Comparison of ENCODE assay signal across 9 mouse cellular contexts in genomic region chr9:119890692-119891091, GRCm38 (mm10). TPM values are rescaled to one million over a fixed set of nuclear protein-coding genes. Genes with fewer than 3 reads are reported as not detected.
DNase-seq lines count a peak whose midpoint lies in the region; ATAC-seq and TF ChIP-seq lines count a peak whose summit lies in the region.
"Had no signal": no experiment of that assay in that cellular context is flagged by ENCODE, and none has a peak within 500 bp of the region (broad histone marks: within the 10 kb centered on the region; RNA-seq: fewer than 3 reads in every experiment).

No protein-coding gene starts in this region.

- H3K27ac ChIP-seq in heart, adult 2 months, result no peak overlapping the region
- H3K27ac ChIP-seq in heart, embryonic 10.5 days, result no peak overlapping the region
- no peak overlapping the region for H3K27ac ChIP-seq in midbrain, embryonic 14.5 days (replicated peaks; ENCODE audit: low read depth, low read length)
- H3K27ac ChIP-seq in midbrain, embryonic 16.5 days (ENCODE audit: low read length), result no peak overlapping the region
- no peak overlapping the region for H3K27ac ChIP-seq in cortical plate, adult 2 months (ENCODE audit: insufficient read depth, low read length)
- H3K27ac ChIP-seq: midbrain, embryonic 12.5 days had no signal

- H3K27me3 ChIP-seq in heart, adult 2 months (ENCODE audit: control insufficient read depth, insufficient read depth, low read length), result no peaks in the 10 kb centered on the region
- no peaks in the 10 kb centered on the region for H3K27me3 ChIP-seq in heart, embryonic 10.5 days (ENCODE audit: insufficient read depth, poor library complexity, severe bottlenecking)
- H3K27me3 ChIP-seq in midbrain, embryonic 14.5 days (ENCODE audit: control insufficient read depth, insufficient read depth, low read length), result no peaks in the 10 kb centered on the region
- no peaks in the 10 kb centered on the region; the same call in 1 of the 2 replicates for H3K27me3 ChIP-seq in midbrain, embryonic 16.5 days (ENCODE audit: control insufficient read depth, insufficient read depth, low read depth, low read length)

- WGBS in heart, adult 2 months, result 56% methylated on average over 2 of the region's 2 CpGs
- 51% methylated on average over 2 of the region's 2 CpGs for WGBS in heart, embryonic 10.5 days
- WGBS in midbrain, embryonic 14.5 days, result 47% methylated on average over 2 of the region's 2 CpGs
- WGBS in midbrain, embryonic 16.5 days, result 37% methylated on average over 2 of the region's 2 CpGs

- intact Hi-C loops in heart, adult 2 months (cut with DNase I), result loop anchor here (10.0 kb wide), 2 partner anchors 246 to 426 kb away; no protein-coding TSS in a partner anchor

- H3K9me3 ChIP-seq in heart, embryonic 10.5 days, result no peaks in the 10 kb centered on the region
- H3K9me3 ChIP-seq in midbrain, embryonic 14.5 days (ENCODE audit: control insufficient read depth, low read length), result no peaks in the 10 kb centered on the region
- no peaks in the 10 kb centered on the region for H3K9me3 ChIP-seq in midbrain, embryonic 16.5 days (replicated peaks; ENCODE audit: control insufficient read depth, low read length, poor library complexity, severe bottlenecking)

- no peak overlapping the region for H3K9ac ChIP-seq in heart, adult 2 months (ENCODE audit: low read depth, low read length)
- H3K9ac ChIP-seq in midbrain, embryonic 14.5 days (replicated peaks; ENCODE audit: low read length), result no peak overlapping the region
- H3K9ac ChIP-seq in midbrain, embryonic 16.5 days (ENCODE audit: low read depth, low read length), result no peak overlapping the region
- H3K9ac ChIP-seq: midbrain, embryonic 12.5 days had no signal

- no peak for DNase-seq in heart, adult 2 months
- DNase-seq in heart, embryonic 10.5 days (ENCODE audit: low spot score), result no peak
- peak; percentile 78 for DNase-seq in midbrain, embryonic 14.5 days
- peak; percentile 32 for DNase-seq in lung, postnatal 14 days
- no peak for DNase-seq in gastrocnemius, postnatal 4 days (ENCODE audit: low spot score in 2 of 2)
- no peak for DNase-seq in urinary bladder, adult 2 months (ENCODE audit: low spot score)

- peaks cover 2% of the 10 kb centered on the region for H3K4me1 ChIP-seq in heart, adult 2 months (ENCODE audit: control insufficient read depth, insufficient read depth, low read length)
- peaks cover 11% of the 10 kb centered on the region for H3K4me1 ChIP-seq in heart, embryonic 10.5 days
- peaks cover 8% of the 10 kb centered on the region for H3K4me1 ChIP-seq in midbrain, embryonic 14.5 days (ENCODE audit: control insufficient read depth, insufficient read depth, low read length)
- H3K4me1 ChIP-seq in midbrain, embryonic 16.5 days (ENCODE audit: control insufficient read depth, insufficient read depth, low read length), result peaks cover 14% of the 10 kb centered on the region
- H3K4me1 ChIP-seq in cortical plate, adult 2 months (ENCODE audit: control insufficient read depth, insufficient read depth, low read length), result peaks cover 3% of the 10 kb centered on the region; the same call in 1 of the 2 replicates

- H3K79me2 ChIP-seq in heart, adult 2 months (replicated peaks; ENCODE audit: control insufficient read depth, insufficient read depth, low read length), result 0 out of 2 replicates have a peak, but pooled peaks cover 2% of the 10 kb centered on the region

- ATAC-seq in midbrain, embryonic 14.5 days (ENCODE audit: low FRiP score, low TSS enrichment), result no peak
- no peak for ATAC-seq in midbrain, embryonic 16.5 days

- no peak for TF ChIP-seq POLR2A in heart, adult 2 months (IDR thresholded peaks at IDR 0.05; ENCODE audit: insufficient read depth, low read depth, low read length)
- no peak for TF ChIP-seq POLR2A in cortical plate, adult 2 months (IDR thresholded peaks at IDR 0.05; ENCODE audit: extremely low read depth, insufficient read depth, low read length)

- TF ChIP-seq EP300 in heart, adult 2 months (IDR thresholded peaks at IDR 0.05; ENCODE audit: insufficient read depth, low read depth, low read length), result no peak

- peak; percentile 82 for TF ChIP-seq CTCF in heart, adult 2 months (IDR thresholded peaks at IDR 0.05)
- peak; percentile 76 for TF ChIP-seq CTCF in cortical plate, adult 2 months (IDR thresholded peaks at IDR 0.05; ENCODE audit: extremely low read depth, insufficient read depth, low read length)

- no peak overlapping the region for H3K4me3 ChIP-seq in heart, adult 2 months
- H3K4me3 ChIP-seq in heart, embryonic 10.5 days, result no peak overlapping the region
- no peak overlapping the region for H3K4me3 ChIP-seq in midbrain, embryonic 14.5 days (replicated peaks; ENCODE audit: low read depth, low read length)
- no peak overlapping the region for H3K4me3 ChIP-seq in midbrain, embryonic 16.5 days (ENCODE audit: low read depth, low read length)
- H3K4me3 ChIP-seq in cortical plate, adult 2 months (ENCODE audit: insufficient read depth, low read length), result no peak overlapping the region
- H3K4me3 ChIP-seq: midbrain, embryonic 12.5 days had no signal

- no peaks in the 10 kb centered on the region for H3K36me3 ChIP-seq in heart, adult 2 months (ENCODE audit: control insufficient read depth, insufficient read depth, low read length)
- H3K36me3 ChIP-seq in heart, embryonic 10.5 days, result no peaks in the 10 kb centered on the region
- H3K36me3 ChIP-seq in midbrain, embryonic 14.5 days (ENCODE audit: control insufficient read depth, insufficient read depth, low read length), result no peaks in the 10 kb centered on the region
- H3K36me3 ChIP-seq in midbrain, embryonic 16.5 days (ENCODE audit: control insufficient read depth, insufficient read depth, low read length), result no peaks in the 10 kb centered on the region
- H3K36me3 ChIP-seq: midbrain, embryonic 12.5 days had no signal

- H3K4me2 ChIP-seq in midbrain, embryonic 14.5 days (ENCODE audit: low read length), result no peak overlapping the region
- no peak overlapping the region for H3K4me2 ChIP-seq in midbrain, embryonic 16.5 days (ENCODE audit: low read length)
- H3K4me2 ChIP-seq: midbrain, embryonic 12.5 days had no signal

RNA-seq across cellular contexts. Expression of gene Wdr48, which starts 4.0 kb away (rescaled TPM):
- total RNA-seq in heart, adult 2 months (2021), result 10 to 100 TPM; 20.7 to 21.6 TPM
- 22.9 and 39.5 TPM in 2 replicates for polyA plus RNA-seq in heart, adult 2 months (2012; rRNA removed)
- 49.8 and 53.2 TPM in 2 replicates for polyA plus RNA-seq in heart, embryonic 10.5 days (2016; fragmentation: Nextera tagmentation; extraction: Ambion mirVana)
- 65.5 and 75.6 TPM in 2 replicates for polyA plus RNA-seq in midbrain, embryonic 14.5 days (2014; fragmentation: Nextera tagmentation; extraction: Ambion mirVana)
- 68.2 and 73.7 TPM in 2 replicates for polyA plus RNA-seq in midbrain, embryonic 16.5 days (2015; fragmentation: Nextera tagmentation; extraction: Ambion mirVana)
- polyA plus RNA-seq in cortical plate, adult 2 months (2012; rRNA removed), result 68.8 and 76.2 TPM in 2 replicates
- total RNA-seq in gastrocnemius, postnatal 4 days (2021), result 10 to 100 TPM; 28.4 to 30.0 TPM
- 42.2 and 42.5 TPM in 2 replicates for polyA plus RNA-seq in urinary bladder, adult 2 months (2012; rRNA removed)

RNA-seq across cellular contexts. Expression of gene Gorasp1, which starts 46.7 kb away (rescaled TPM):
- 10 to 100 TPM; 32.2 to 35.9 TPM for total RNA-seq in heart, adult 2 months (2021)
- polyA plus RNA-seq in heart, adult 2 months (2012; rRNA removed), result 16.8 and 25.0 TPM in 2 replicates
- 26.5 and 26.8 TPM in 2 replicates for polyA plus RNA-seq in heart, embryonic 10.5 days (2016; fragmentation: Nextera tagmentation; extraction: Ambion mirVana)
- polyA plus RNA-seq in midbrain, embryonic 14.5 days (2014; fragmentation: Nextera tagmentation; extraction: Ambion mirVana), result 25.2 and 31.7 TPM in 2 replicates
- 27.3 and 29.2 TPM in 2 replicates for polyA plus RNA-seq in midbrain, embryonic 16.5 days (2015; fragmentation: Nextera tagmentation; extraction: Ambion mirVana)
- 20.0 and 20.6 TPM in 2 replicates for polyA plus RNA-seq in cortical plate, adult 2 months (2012; rRNA removed)
- total RNA-seq in gastrocnemius, postnatal 4 days (2021), result 10 to 100 TPM; 18.8 to 25.2 TPM
- polyA plus RNA-seq in urinary bladder, adult 2 months (2012; rRNA removed), result 27.6 and 30.6 TPM in 2 replicates

RNA-seq across cellular contexts. Expression of gene Ttc21a, which starts 46.7 kb away (rescaled TPM):
- total RNA-seq in heart, adult 2 months (2021), result not detected
- 0.70 TPM in 1 of 2 replicates, not detected in the other for polyA plus RNA-seq in heart, adult 2 months (2012; rRNA removed)
- 0.28 and 0.48 TPM in 2 replicates for polyA plus RNA-seq in heart, embryonic 10.5 days (2016; fragmentation: Nextera tagmentation; extraction: Ambion mirVana)
- 0.45 and 0.49 TPM in 2 replicates for polyA plus RNA-seq in midbrain, embryonic 14.5 days (2014; fragmentation: Nextera tagmentation; extraction: Ambion mirVana)
- polyA plus RNA-seq in midbrain, embryonic 16.5 days (2015; fragmentation: Nextera tagmentation; extraction: Ambion mirVana), result 1.0 and 1.3 TPM in 2 replicates
- 0.26 and 0.63 TPM in 2 replicates for polyA plus RNA-seq in cortical plate, adult 2 months (2012; rRNA removed)
- under 1 TPM; 0.15 to 0.34 TPM for total RNA-seq in gastrocnemius, postnatal 4 days (2021)
- polyA plus RNA-seq in urinary bladder, adult 2 months (2012; rRNA removed), result 1.2 and 1.4 TPM in 2 replicates

Comparison
In these comparisons a context has a peak if more than half of its experiments do, and no peak if none do; other contexts are left out.
1. DNase-seq: peak in midbrain, embryonic 14.5 days (single experiment) and lung, postnatal 14 days (single experiment); none in heart, adult 2 months (0 of 2), heart, embryonic 10.5 days (single experiment), gastrocnemius, postnatal 4 days (0 of 2) and urinary bladder, adult 2 months (single experiment).